Mouse (Mus musculus) ES-E14 (cell line): ENCODE results near the gene Rabgap1l.

Experiments
- CHD2 ChIP-seq: IDR thresholded peaks from 2 replicates; pipeline ENCODE4 v1.6.1; 2014; ENCODE audit warnings: mild to moderate bottlenecking, low read depth, low read length, inconsistent platforms
- MAFK ChIP-seq: IDR thresholded peaks from 2 replicates; pipeline ENCODE4 v1.6.1; 2014; ENCODE audit warnings: mild to moderate bottlenecking, low read depth, low read length, inconsistent platforms; ENCODE audit not compliant: insufficient read depth
- ZC3H11A ChIP-seq: IDR thresholded peaks from 2 replicates; pipeline ENCODE4 v1.6.1; 2012; ENCODE audit warnings: low read depth, mild to moderate bottlenecking, inconsistent platforms, low read length, borderline replicate concordance
- ZNF384 ChIP-seq: IDR thresholded peaks from 2 replicates; pipeline ENCODE4 v1.6.1; 2012; ENCODE audit warnings: low read depth, low read length, inconsistent platforms

DNA sequence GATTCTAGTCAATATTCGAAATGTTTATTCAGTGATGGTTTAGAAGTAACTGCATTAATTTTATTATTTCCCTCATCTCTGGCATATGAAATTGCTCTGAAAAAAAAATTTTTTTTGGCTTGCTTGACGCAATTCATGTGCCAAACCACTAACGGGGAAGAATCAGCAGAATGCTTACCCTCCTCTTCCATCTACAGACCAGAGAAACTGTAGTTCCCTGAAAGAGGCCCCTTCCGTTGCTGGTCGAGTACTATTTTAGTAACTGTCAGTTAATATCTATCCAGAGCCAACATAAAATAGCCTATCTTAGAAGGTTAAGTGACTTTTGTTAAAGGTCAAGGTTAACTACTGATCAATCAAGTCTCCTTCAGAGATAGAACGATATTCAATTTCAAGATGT lies 491.9 kb downstream of the Rabgap1l start:
- TF ChIP-seq CHD2 (no peak), MAFK (no peak), ZC3H11A (no peak), ZNF384 (no peak)
